Mouse (Mus musculus): ENCODE data around the gene Supt6. TPM values are rescaled to one million over a fixed set of nuclear protein-coding genes. Genes with fewer than 3 reads are reported as not detected.
A peak's percentile ranks its signal among the peaks of the same experiment; 100 is the strongest.

The Supt6 gene
- polyA plus RNA-seq, 1 experiment from 2014 or later: 17.7 TPM

- no peak overlapping the region for H3K4me2 ChIP-seq (ENCODE audit: low read length)
- peaks cover 64% of the 10 kb centered on the region for H3K36me3 ChIP-seq (ENCODE audit: control insufficient read depth, insufficient read depth, low read length)
- WGBS: 92% methylated on average over 14 of the region's 14 CpGs
- H3K9me3 ChIP-seq (replicated peaks; ENCODE audit: control insufficient read depth, low read length): no peaks in the 10 kb centered on the region
- no peak for ATAC-seq
- no peak overlapping the region for H3K27ac ChIP-seq (ENCODE audit: low read depth, low read length)
- DNase-seq (ENCODE audit: low spot score): no peak
- no peak overlapping the region for H3K9ac ChIP-seq (ENCODE audit: low read length)
- H3K4me1 ChIP-seq (ENCODE audit: control insufficient read depth, insufficient read depth, low read length): peaks cover 22% of the 10 kb centered on the region
- H3K4me3 ChIP-seq (ENCODE audit: low read depth, low read length): no peak overlapping the region
- no peaks in the 10 kb centered on the region for H3K27me3 ChIP-seq (replicated peaks; ENCODE audit: control insufficient read depth, insufficient read depth, low read length)
Observed at GRCm38 (mm10) chr11:78161169-78161568, 84.6 kb downstream of the Supt6 start.

DNA sequence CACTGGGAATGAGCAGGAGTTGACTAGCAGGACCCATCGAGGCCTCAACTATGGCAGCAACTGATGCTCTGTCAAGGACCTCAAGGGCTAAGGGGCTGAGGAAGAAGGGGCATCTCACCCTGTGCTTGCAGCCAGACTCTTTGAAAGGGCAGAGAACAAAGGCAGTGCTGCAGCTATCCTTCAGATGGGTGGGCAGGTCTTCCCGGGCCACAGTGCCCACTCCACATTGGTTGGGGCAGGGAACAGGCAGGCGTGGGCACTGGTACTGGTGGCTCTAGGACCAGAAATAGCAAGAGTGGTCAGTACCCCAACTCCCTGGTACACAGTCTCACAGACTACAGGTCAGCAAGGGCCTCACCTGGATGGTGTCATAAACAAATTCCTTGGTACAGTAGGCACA is 85.1 kb downstream of the Supt6 start:
- WGBS: 83% methylated on average over 3 of the region's 3 CpGs
- H3K4me1 ChIP-seq (ENCODE audit: control insufficient read depth, insufficient read depth, low read length): peaks cover 17% of the 10 kb centered on the region

DNA sequence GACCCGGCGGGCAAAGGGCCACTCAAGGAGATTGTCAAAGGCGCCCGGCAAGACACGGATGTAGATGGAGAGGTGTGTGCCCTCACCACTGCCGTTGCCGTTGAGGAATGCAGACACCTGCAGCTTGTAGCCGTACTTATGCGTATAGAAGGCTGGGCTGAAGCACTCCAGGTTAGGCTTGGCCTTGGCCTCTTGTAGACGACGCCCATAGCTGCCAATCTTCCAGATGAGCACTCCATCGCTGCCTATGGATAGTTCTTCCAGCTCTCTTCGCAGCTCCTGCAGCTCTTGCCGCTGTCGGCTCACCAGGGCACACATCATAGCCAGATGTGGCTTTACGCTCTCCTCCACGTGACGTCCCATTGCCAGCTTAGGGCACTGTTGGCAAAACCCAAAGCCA is 85.6 kb downstream of the Supt6 start:
- no peaks in the 10 kb centered on the region for H3K9me3 ChIP-seq (replicated peaks; ENCODE audit: control insufficient read depth, low read length)
- H3K4me3 ChIP-seq (ENCODE audit: low read depth, low read length): no peak overlapping the region
- H3K9ac ChIP-seq (ENCODE audit: low read length): no peak overlapping the region
- peaks cover 16% of the 10 kb centered on the region for H3K4me1 ChIP-seq (ENCODE audit: control insufficient read depth, insufficient read depth, low read length)
- no peak overlapping the region for H3K4me2 ChIP-seq (ENCODE audit: low read length)
- no peaks in the 10 kb centered on the region for H3K27me3 ChIP-seq (replicated peaks; ENCODE audit: control insufficient read depth, insufficient read depth, low read length)
- peaks cover 72% of the 10 kb centered on the region for H3K36me3 ChIP-seq (ENCODE audit: control insufficient read depth, insufficient read depth, low read length)
- 91% methylated on average over 18 of the region's 18 CpGs for WGBS
- no peak overlapping the region for H3K27ac ChIP-seq (ENCODE audit: low read depth, low read length)
- ATAC-seq (no peak), DNase-seq (ENCODE audit: low spot score) (no peak)

More for the DNA sequence above, 85.1 kb downstream of the Supt6 start:
- DNase-seq (ENCODE audit: low spot score) (no peak), ATAC-seq (no peak)
- Histone ChIP-seq H3K36me3 (ENCODE audit: control insufficient read depth, insufficient read depth, low read length) (peaks cover 67% of the 10 kb centered on the region), H3K27me3 (replicated peaks; ENCODE audit: control insufficient read depth, insufficient read depth, low read length) (no peaks in the 10 kb centered on the region), H3K27ac (ENCODE audit: low read depth, low read length) (no peak overlapping the region), H3K9ac (ENCODE audit: low read length) (no peak overlapping the region), H3K9me3 (replicated peaks; ENCODE audit: control insufficient read depth, low read length) (no peaks in the 10 kb centered on the region), H3K4me3 (ENCODE audit: low read depth, low read length) (no peak overlapping the region), H3K4me2 (ENCODE audit: low read length) (no peak overlapping the region)

- Histone ChIP-seq H3K4me3 (ENCODE audit: low read depth, low read length) (no peak overlapping the region), H3K4me1 (ENCODE audit: control insufficient read depth, insufficient read depth, low read length) (peaks cover 16% of the 10 kb centered on the region), H3K27ac (ENCODE audit: low read depth, low read length) (no peak overlapping the region; the same call in 1 of the 2 replicates), H3K36me3 (ENCODE audit: control insufficient read depth, insufficient read depth, low read length) (peaks cover 78% of the 10 kb centered on the region), H3K9ac (ENCODE audit: low read length) (no peak overlapping the region), H3K4me2 (ENCODE audit: low read length) (no peak overlapping the region), H3K27me3 (replicated peaks; ENCODE audit: control insufficient read depth, insufficient read depth, low read length) (no peaks in the 10 kb centered on the region), H3K9me3 (replicated peaks; ENCODE audit: control insufficient read depth, low read length) (no peaks in the 10 kb centered on the region)
- ATAC-seq (no peak), DNase-seq (ENCODE audit: low spot score) (no peak)
- 89% methylated on average over 7 of the region's 7 CpGs for WGBS
Observed at GRCm38 (mm10) chr11:78159557-78159956, 86.2 kb downstream of the Supt6 start.

DNA sequence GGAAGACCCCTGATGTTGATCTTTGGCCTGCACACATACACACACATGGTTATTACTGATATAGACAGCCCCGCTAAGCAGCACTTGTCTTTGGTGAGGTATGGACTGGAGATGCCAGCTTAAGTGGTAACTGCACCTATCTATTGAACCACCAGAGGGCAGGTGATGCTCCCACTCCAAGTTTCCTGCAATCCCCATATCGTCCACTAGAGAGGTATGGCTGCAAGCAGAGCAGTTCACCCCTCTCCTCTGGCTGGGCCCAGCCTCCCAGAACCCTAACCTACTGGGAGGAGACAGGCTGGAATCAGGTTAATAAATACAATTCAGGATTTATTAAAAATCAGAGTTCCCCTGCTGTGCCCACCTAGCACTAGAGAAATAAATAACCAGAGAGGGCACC is 86.7 kb downstream of the Supt6 start:
- Histone ChIP-seq H3K4me1 (ENCODE audit: control insufficient read depth, insufficient read depth, low read length) (peaks cover 16% of the 10 kb centered on the region), H3K27ac (ENCODE audit: low read depth, low read length) (no peak overlapping the region), H3K4me2 (ENCODE audit: low read length) (no peak overlapping the region), H3K9me3 (replicated peaks; ENCODE audit: control insufficient read depth, low read length) (no peaks in the 10 kb centered on the region), H3K27me3 (replicated peaks; ENCODE audit: control insufficient read depth, insufficient read depth, low read length) (no peaks in the 10 kb centered on the region), H3K9ac (ENCODE audit: low read length) (no peak overlapping the region), H3K36me3 (ENCODE audit: control insufficient read depth, insufficient read depth, low read length) (peaks cover 83% of the 10 kb centered on the region), H3K4me3 (ENCODE audit: low read depth, low read length) (no peak overlapping the region)
- peak; percentile 44 for ATAC-seq
- WGBS: 35% methylated on average over 2 of the region's 2 CpGs
- DNase-seq (ENCODE audit: low spot score): peak; percentile 90

Small RNAs within 50 kb of the gene (microRNA-seq; reads per million reads assigned to microRNA genes)
- gene Mir7653: not detected

Other genes with a start within 250 kb of the Supt6 start
- gene Dhrs13, start 213.7 kb downstream of the Supt6 start, polyA plus RNA-seq (2014; fragmentation: Nextera tagmentation; extraction: Ambion mirVana): 36.6 and 38.8 TPM in 2 replicates
- 56.2 and 64.6 TPM in 2 replicates for gene Flot2, start 208.1 kb downstream of the Supt6 start, polyA plus RNA-seq (2014; fragmentation: Nextera tagmentation; extraction: Ambion mirVana)
- 36.8 and 40.2 TPM in 2 replicates for gene Eral1, start 165.6 kb downstream of the Supt6 start, polyA plus RNA-seq (2014; fragmentation: Nextera tagmentation; extraction: Ambion mirVana)
- 22.3 and 23.9 TPM in 2 replicates for gene Fam222b, start 151.3 kb downstream of the Supt6 start, polyA plus RNA-seq (2014; fragmentation: Nextera tagmentation; extraction: Ambion mirVana)
- 79.2 and 82.6 TPM in 2 replicates for gene Traf4, start 80.4 kb downstream of the Supt6 start, polyA plus RNA-seq (2014; fragmentation: Nextera tagmentation; extraction: Ambion mirVana)
- gene Nek8, start 69.3 kb downstream of the Supt6 start, polyA plus RNA-seq (2014; fragmentation: Nextera tagmentation; extraction: Ambion mirVana): 4.6 and 5.5 TPM in 2 replicates
- 4.4 and 4.5 TPM in 2 replicates for gene Tlcd1, start 69.3 kb downstream of the Supt6 start, polyA plus RNA-seq (2014; fragmentation: Nextera tagmentation; extraction: Ambion mirVana)
- gene Rpl23a, start 62.4 kb downstream of the Supt6 start, polyA plus RNA-seq (2014; fragmentation: Nextera tagmentation; extraction: Ambion mirVana): 1,011 and 1,206 TPM in 2 replicates
- gene Rab34, start 57.6 kb downstream of the Supt6 start, polyA plus RNA-seq (2014; fragmentation: Nextera tagmentation; extraction: Ambion mirVana): 48.1 and 48.2 TPM in 2 replicates
- 0.55 and 0.73 TPM in 2 replicates for gene Proca1, start 52.6 kb downstream of the Supt6 start, polyA plus RNA-seq (2014; fragmentation: Nextera tagmentation; extraction: Ambion mirVana)
- 82.4 and 90.2 TPM in 2 replicates for gene Sdf2, start 241 bp downstream of the Supt6 start, polyA plus RNA-seq (2014; fragmentation: Nextera tagmentation; extraction: Ambion mirVana)
- 49.4 and 56.0 TPM in 2 replicates for gene 2610507B11Rik, start 15.8 kb upstream of the Supt6 start, polyA plus RNA-seq (2014; fragmentation: Nextera tagmentation; extraction: Ambion mirVana)
- gene BC030499, start 44.9 kb upstream of the Supt6 start, polyA plus RNA-seq (2014; fragmentation: Nextera tagmentation; extraction: Ambion mirVana): 0.19 and 0.43 TPM in 2 replicates
- 21.5 and 25.4 TPM in 2 replicates for gene Spag5, start 55.5 kb upstream of the Supt6 start, polyA plus RNA-seq (2014; fragmentation: Nextera tagmentation; extraction: Ambion mirVana)
- gene Aldoc, start 77.0 kb upstream of the Supt6 start, polyA plus RNA-seq (2014; fragmentation: Nextera tagmentation; extraction: Ambion mirVana): 161 and 167 TPM in 2 replicates
- 46.8 and 51.0 TPM in 2 replicates for gene Pigs, start 82.4 kb upstream of the Supt6 start, polyA plus RNA-seq (2014; fragmentation: Nextera tagmentation; extraction: Ambion mirVana)
- gene Unc119, start 97.5 kb upstream of the Supt6 start, polyA plus RNA-seq (2014; fragmentation: Nextera tagmentation; extraction: Ambion mirVana): 72.5 and 73.8 TPM in 2 replicates
- not detected in 2 replicates for gene Foxn1, start 140.6 kb upstream of the Supt6 start, polyA plus RNA-seq (2014; fragmentation: Nextera tagmentation; extraction: Ambion mirVana)
- not detected in 2 replicates for gene Slc13a2, start 176.2 kb upstream of the Supt6 start, polyA plus RNA-seq (2014; fragmentation: Nextera tagmentation; extraction: Ambion mirVana)
- gene Slc46a1, start 219.7 kb upstream of the Supt6 start, polyA plus RNA-seq (2014; fragmentation: Nextera tagmentation; extraction: Ambion mirVana): 18.4 and 19.2 TPM in 2 replicates